Mouse (Mus musculus) urinary bladder, postnatal 4 days (tissue): ENCODE measurements around the gene Pdcl3.
"Not testable (repeated sequence)": the region's sequence is repeated elsewhere in the genome, so short reads cannot be mapped to it uniquely, and the experiment has no call there.

Experiments
- DNase-seq, 2 experiments: peaks; one replicate each; pipeline ENCODE4 v3.0.0; 2021 to 2022; ENCODE audit warnings: low spot score in 2 of 2

The Pdcl3 gene

DNA sequence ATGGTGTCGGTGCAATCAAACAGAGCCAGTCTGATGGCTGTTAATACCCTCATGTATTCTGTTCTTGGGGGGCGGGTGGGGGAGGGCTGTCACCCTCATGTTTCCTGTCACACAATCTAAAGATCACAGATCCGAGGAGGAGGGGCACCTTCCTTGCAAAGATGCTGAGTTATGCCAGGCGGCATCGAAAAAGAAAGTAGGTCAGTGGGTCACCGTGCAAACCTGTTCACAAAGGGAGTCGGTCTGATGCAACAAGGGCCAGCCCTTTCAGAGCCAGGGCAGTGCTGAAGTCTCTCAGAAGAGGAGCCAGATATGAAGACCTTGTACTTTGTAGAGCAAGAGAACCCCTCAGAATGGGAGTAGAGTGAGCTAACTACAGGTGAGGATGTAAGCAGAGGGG is 39.7 kb downstream of the Pdcl3 start:
- DNase-seq = no peak

DNA sequence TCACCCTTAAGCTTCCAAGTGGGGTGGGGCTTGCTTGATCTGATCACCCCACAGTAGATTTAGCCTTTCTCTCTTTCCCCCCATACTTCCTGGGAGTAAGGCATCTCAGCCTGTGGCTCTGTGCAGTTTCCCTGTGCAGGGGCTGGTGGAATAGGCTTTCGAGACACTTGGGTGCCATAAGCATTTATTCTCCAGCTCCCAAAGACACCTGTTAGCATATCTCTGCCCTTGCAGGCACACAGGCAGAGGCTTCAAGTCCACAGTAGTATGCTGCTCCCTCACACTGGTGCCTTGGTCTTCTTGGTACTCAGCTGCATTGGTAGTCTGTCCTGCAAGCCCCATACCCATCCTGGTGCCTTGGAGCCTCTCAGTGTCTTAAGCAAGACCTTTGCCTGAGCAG is 40.4 kb downstream of the Pdcl3 start:
- no peak for DNase-seq

- DNase-seq = no peak
Observed at GRCm38 (mm10) chr1:39029176-39029575, 43.8 kb downstream of the Pdcl3 start.

- no peak for DNase-seq
Observed at GRCm38 (mm10) chr1:39030108-39030507, 44.7 kb downstream of the Pdcl3 start.

- no peak for DNase-seq
Observed at GRCm38 (mm10) chr1:39035817-39036216, 50.4 kb downstream of the Pdcl3 start.

- DNase-seq = no peak
Observed at GRCm38 (mm10) chr1:39042188-39042587, 56.8 kb downstream of the Pdcl3 start.

DNA sequence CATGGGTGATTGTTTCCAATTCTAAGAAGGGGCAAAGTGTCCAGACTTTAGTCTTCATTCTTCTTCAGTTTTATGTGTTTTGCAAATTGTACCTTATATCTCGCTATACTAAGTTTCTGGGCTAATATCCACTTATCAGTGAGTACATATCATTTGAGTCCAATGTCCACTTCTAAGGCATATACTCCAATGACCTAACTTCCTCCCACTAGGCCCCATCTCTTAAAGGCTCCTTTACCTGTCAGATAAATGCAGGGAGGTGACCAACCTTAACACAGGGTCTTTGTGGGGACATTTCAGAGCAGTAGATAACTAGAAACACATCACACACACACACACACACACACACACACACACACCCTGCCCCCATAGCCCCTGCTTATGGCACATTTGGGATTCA is 59.0 kb downstream of the Pdcl3 start:
- not testable (repeated sequence) for DNase-seq

DNA sequence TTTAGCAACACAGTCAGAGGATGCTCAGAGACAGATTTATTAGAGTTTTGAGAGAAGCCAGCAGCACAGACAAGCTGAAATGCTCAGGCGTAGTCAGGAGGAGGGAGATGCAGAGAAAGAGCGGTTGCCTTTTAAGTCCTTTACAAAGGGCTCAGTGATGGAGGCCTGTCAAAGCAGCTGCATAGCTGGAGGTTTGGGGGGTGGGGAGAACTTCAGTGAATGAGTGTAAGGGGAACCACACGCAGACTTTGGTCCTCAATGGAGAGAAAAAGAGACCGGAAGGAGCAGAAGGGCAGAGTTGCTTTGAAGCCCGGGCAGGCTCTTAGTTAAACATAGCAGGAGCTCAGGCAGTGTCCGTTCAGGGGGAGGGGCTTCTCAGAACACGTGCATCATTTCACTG is 61.3 kb downstream of the Pdcl3 start:
- no peak for DNase-seq
